ENCODE assay signal across 17 mouse cellular contexts in the genomic region with DNA sequence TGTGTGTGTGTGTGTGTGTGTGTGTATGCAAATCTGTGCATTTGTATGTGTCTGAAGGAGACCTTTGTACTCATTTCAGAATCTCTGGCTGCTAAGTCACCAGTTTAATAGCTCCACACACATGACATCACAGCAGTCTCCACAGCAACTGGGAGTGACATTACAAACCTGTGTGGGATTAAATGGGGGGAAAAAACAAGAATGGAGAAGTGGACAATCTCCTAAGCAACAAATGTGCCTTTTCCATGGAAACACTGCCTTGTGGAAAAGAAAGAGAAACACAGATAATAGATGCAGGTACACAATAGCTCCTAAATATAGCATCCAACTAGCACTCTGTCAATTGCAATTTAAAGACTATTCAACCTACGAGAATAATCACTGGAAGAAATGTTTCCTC.
DNase-seq lines count a peak whose midpoint lies in the region; ATAC-seq and TF ChIP-seq lines count a peak whose summit lies in the region.
"Had no signal": no experiment of that assay in that cellular context is flagged by ENCODE, and none has a peak within 500 bp of the region (broad histone marks: within the 10 kb centered on the region; RNA-seq: fewer than 3 reads in every experiment).

No protein-coding gene starts in this region.

- no peaks in the 10 kb centered on the region for H3K9me3 ChIP-seq in forebrain, embryonic 14.5 days (replicated peaks; ENCODE audit: control insufficient read depth, low read length)
- H3K9me3 ChIP-seq in hindbrain, embryonic 16.5 days (ENCODE audit: control insufficient read depth, low read length) = no peaks in the 10 kb centered on the region
- no peaks in the 10 kb centered on the region for H3K9me3 ChIP-seq in midbrain, postnatal 0 days (ENCODE audit: low read length)
- H3K9me3 ChIP-seq: heart, embryonic 13.5 days; lung, embryonic 15.5 days had no signal

- peaks cover 3% of the 10 kb centered on the region for H3K4me1 ChIP-seq in forebrain, embryonic 14.5 days (ENCODE audit: control insufficient read depth, insufficient read depth, low read length)
- peaks cover 4% of the 10 kb centered on the region; the same call in 1 of the 2 replicates for H3K4me1 ChIP-seq in hindbrain, embryonic 16.5 days (ENCODE audit: control insufficient read depth, insufficient read depth, low read depth, low read length)
- peaks cover 5% of the 10 kb centered on the region for H3K4me1 ChIP-seq in midbrain, postnatal 0 days (ENCODE audit: insufficient read depth, low read length)
- H3K4me1 ChIP-seq: lung, embryonic 15.5 days had no signal

- TF ChIP-seq POLR2A in brain, embryonic 14.5 days (IDR thresholded peaks at IDR 0.05; ENCODE audit: borderline replicate concordance, extremely low read depth, insufficient read depth, insufficient read length, poor library complexity, severe bottlenecking) = no peak

- no peak overlapping the region for H3K27ac ChIP-seq in forebrain, embryonic 14.5 days (ENCODE audit: low read depth, low read length)
- H3K27ac ChIP-seq in hindbrain, embryonic 16.5 days (ENCODE audit: low read depth, low read length) = no peak overlapping the region
- H3K27ac ChIP-seq in midbrain, postnatal 0 days (ENCODE audit: low read depth, low read length) = no peak overlapping the region
- H3K27ac ChIP-seq: heart, embryonic 13.5 days; lung, embryonic 15.5 days; stomach, postnatal 0 days had no signal

- no peak overlapping the region for H3K4me3 ChIP-seq in forebrain, embryonic 14.5 days (ENCODE audit: low read depth, low read length)
- no peak overlapping the region for H3K4me3 ChIP-seq in hindbrain, embryonic 16.5 days (ENCODE audit: low read length)
- H3K4me3 ChIP-seq in midbrain, postnatal 0 days (ENCODE audit: low read depth, low read length) = no peak overlapping the region
- H3K4me3 ChIP-seq: heart, embryonic 13.5 days; lung, embryonic 15.5 days had no signal

- H3K9ac ChIP-seq in forebrain, embryonic 14.5 days (ENCODE audit: low read length) = no peak overlapping the region
- H3K9ac ChIP-seq in hindbrain, embryonic 16.5 days (ENCODE audit: low read depth, low read length) = no peak overlapping the region
- H3K9ac ChIP-seq in midbrain, postnatal 0 days (replicated peaks; ENCODE audit: low read length, poor library complexity, severe bottlenecking) = no peak overlapping the region
- H3K9ac ChIP-seq: heart, embryonic 13.5 days; lung, embryonic 15.5 days had no signal

- ATAC-seq in forebrain, embryonic 14.5 days = peak; percentile 80
- peak; percentile 69 for ATAC-seq in hindbrain, embryonic 16.5 days
- peak; percentile 60; the same call in 1 of the 2 replicates for ATAC-seq in midbrain, postnatal 0 days (ENCODE audit: low FRiP score)

- H3K4me2 ChIP-seq in forebrain, embryonic 14.5 days (ENCODE audit: low read length) = no peak overlapping the region
- no peak overlapping the region for H3K4me2 ChIP-seq in hindbrain, embryonic 16.5 days (ENCODE audit: low read length)
- no peak overlapping the region for H3K4me2 ChIP-seq in midbrain, postnatal 0 days (ENCODE audit: low read depth, low read length, poor library complexity, severe bottlenecking)
- H3K4me2 ChIP-seq: heart, embryonic 13.5 days; liver, embryonic 11.5 days; lung, embryonic 15.5 days had no signal

- TF ChIP-seq CTCF in brain, embryonic 14.5 days (IDR thresholded peaks at IDR 0.05; ENCODE audit: borderline replicate concordance, extremely low read depth, insufficient read depth, insufficient read length) = no peak
- TF ChIP-seq CTCF in midbrain, postnatal 0 days (IDR thresholded peaks at IDR 0.05) = no peak

- WGBS in forebrain, embryonic 14.5 days = 15% methylated on average over 1 of the region's 1 CpGs
- WGBS in hindbrain, embryonic 16.5 days = 24% methylated on average over 1 of the region's 1 CpGs
- WGBS in midbrain, postnatal 0 days = 15% methylated on average over 1 of the region's 1 CpGs

- no peaks in the 10 kb centered on the region for H3K36me3 ChIP-seq in forebrain, embryonic 14.5 days (ENCODE audit: control insufficient read depth, insufficient read depth, low read length)
- no peaks in the 10 kb centered on the region for H3K36me3 ChIP-seq in hindbrain, embryonic 16.5 days (ENCODE audit: control insufficient read depth, insufficient read depth, low read length)
- no peaks in the 10 kb centered on the region for H3K36me3 ChIP-seq in midbrain, postnatal 0 days (ENCODE audit: insufficient read depth, low read length)
- H3K36me3 ChIP-seq: heart, embryonic 13.5 days; lung, embryonic 15.5 days had no signal

- DNase-seq in brain, embryonic 14.5 days (ENCODE audit: low read depth) = peak; percentile 85
- DNase-seq in forebrain, embryonic 14.5 days (ENCODE audit: low spot score) = peak; percentile 70
- peak; percentile 61 for DNase-seq in midbrain, postnatal 0 days (ENCODE audit: low spot score)
- no peak for DNase-seq in thymus, postnatal 4 days
- no peak for DNase-seq in thymus, postnatal 25 days
- DNase-seq in kidney, postnatal 4 days = no peak
- DNase-seq in layer of hippocampus, postnatal 14 days (ENCODE audit: low spot score in 2 of 2) = no peak
- DNase-seq: adrenal gland, adult 8-10 months; cerebellum, postnatal 14 days; gastrocnemius, postnatal 14 days; kidney, adult 9 months; thymus, postnatal 36 days had no signal

- no peaks in the 10 kb centered on the region for H3K27me3 ChIP-seq in forebrain, embryonic 14.5 days (replicated peaks; ENCODE audit: control insufficient read depth, insufficient read depth, low read length)
- H3K27me3 ChIP-seq in hindbrain, embryonic 16.5 days (replicated peaks; ENCODE audit: control insufficient read depth, insufficient read depth, low read length) = no peaks in the 10 kb centered on the region
- H3K27me3 ChIP-seq in midbrain, postnatal 0 days (ENCODE audit: insufficient read depth, low read length) = no peaks in the 10 kb centered on the region
- H3K27me3 ChIP-seq: heart, embryonic 13.5 days; lung, embryonic 15.5 days had no signal

Comparison
In these comparisons a context has a peak if more than half of its experiments do, and no peak if none do; other contexts are left out.
1. DNase-seq: peak in brain, embryonic 14.5 days (single experiment), forebrain, embryonic 14.5 days (single experiment) and midbrain, postnatal 0 days (single experiment); none in thymus, postnatal 4 days (single experiment), thymus, postnatal 25 days (single experiment), kidney, postnatal 4 days (0 of 2) and layer of hippocampus, postnatal 14 days (0 of 2).
2. Peak in every context shown above with its lines, with median percentiles within 50 percentile points of each other: ATAC-seq.